Mouse (Mus musculus): ENCODE data around the gene Psmd1. TPM values are rescaled to one million over a fixed set of nuclear protein-coding genes. Genes with fewer than 3 reads are reported as not detected.

Gene Psmd1
- total and polyA plus RNA-seq, 3 experiments, result 57.9 to 155 (median 116) TPM

- no peaks in the 10 kb centered on the region for H3K27me3 ChIP-seq (ENCODE audit: control insufficient read depth in 1 of 2, insufficient read depth in 2 of 2, low read length in 2 of 2)
- H3K4me1 ChIP-seq (ENCODE audit: control insufficient read depth in 1 of 2, insufficient read depth in 2 of 2, low read length in 2 of 2), result peaks cover 16% of the 10 kb centered on the region in 2 experiments
- H3K4me3 ChIP-seq (ENCODE audit: control insufficient read depth in 1 of 2, insufficient read depth in 1 of 2, low read depth in 2 of 2, low read length in 2 of 2), result no peak overlapping the region
- no peaks in the 10 kb centered on the region; the same call in 1 of the 2 replicates for H3K79me2 ChIP-seq (ENCODE audit: control insufficient read depth, insufficient read depth, low read length, poor library complexity)
- no peak overlapping the region for H3K27ac ChIP-seq (ENCODE audit: control insufficient read depth, low read depth, low read length)
- TF ChIP-seq USF1 (IDR thresholded peaks at IDR 0.05; ENCODE audit: low read depth, low read length) (peak; percentile 53; the same call in 1 of the 2 replicates), RAD21 (IDR thresholded peaks at IDR 0.05; ENCODE audit: low read depth, low read length) (no peak)
- H3K36me3 ChIP-seq (ENCODE audit: control insufficient read depth in 1 of 2, insufficient read depth in 2 of 2, low read length in 2 of 2), result peaks cover 5 to 14% of the 10 kb centered on the region in 2 experiments; a peak in 3 of 4 replicates
- no peak for DNase-seq (ENCODE audit: low read depth, low spot score)
- H3K9ac ChIP-seq (ENCODE audit: control insufficient read depth, low read depth, low read length, poor library complexity, severe bottlenecking), result no peak overlapping the region
- H3K9me3 ChIP-seq (replicated peaks; ENCODE audit: insufficient read depth, low read length), result no peaks in the 10 kb centered on the region
Observed at GRCm38 (mm10) chr1:86156595-86156994, 92.4 kb downstream of the Psmd1 start.

- Histone ChIP-seq H3K27me3 (ENCODE audit: control insufficient read depth in 1 of 2, insufficient read depth in 2 of 2, low read length in 2 of 2) (no peaks in the 10 kb centered on the region), H3K9me3 (replicated peaks; ENCODE audit: insufficient read depth, low read length) (no peaks in the 10 kb centered on the region), H3K4me1 (ENCODE audit: control insufficient read depth in 1 of 2, insufficient read depth in 2 of 2, low read length in 2 of 2) (peaks cover 16% of the 10 kb centered on the region in 2 experiments), H3K4me3 (ENCODE audit: control insufficient read depth in 1 of 2, insufficient read depth in 1 of 2, low read depth in 2 of 2, low read length in 2 of 2) (no peak overlapping the region), H3K27ac (ENCODE audit: control insufficient read depth, low read depth, low read length) (peak overlapping the region; percentile 69), H3K79me2 (ENCODE audit: control insufficient read depth, insufficient read depth, low read length, poor library complexity) (no peaks in the 10 kb centered on the region), H3K36me3 (ENCODE audit: control insufficient read depth in 1 of 2, insufficient read depth in 2 of 2, low read length in 2 of 2) (peaks cover 5 to 11% of the 10 kb centered on the region in 2 experiments), H3K9ac (ENCODE audit: control insufficient read depth, low read depth, low read length, poor library complexity, severe bottlenecking) (no peak overlapping the region)
- no peak for DNase-seq (ENCODE audit: low read depth, low spot score)
- TF ChIP-seq USF2 (IDR thresholded peaks at IDR 0.05; ENCODE audit: borderline replicate concordance in 1 of 2, insufficient read depth in 1 of 2, low read depth in 1 of 2, low read length in 2 of 2) (no peak), KAT2A (conservative IDR thresholded peaks at IDR 0.05; ENCODE audit: low read depth, low read length) (no peak), TBP (IDR thresholded peaks at IDR 0.05; ENCODE audit: low read depth, low read length) (no peak), EP300 (IDR thresholded peaks at IDR 0.05; ENCODE audit: low read depth in 1 of 2, low read length in 2 of 2) (peak; percentile 31 to 74; a peak in 2 of 4 replicates), ELF1 (IDR thresholded peaks at IDR 0.05; ENCODE audit: low read depth, low read length) (no peak), GABPA (IDR thresholded peaks at IDR 0.05; ENCODE audit: low read depth, low read length) (no peak), GATA1 (IDR thresholded peaks at IDR 0.05; ENCODE audit: low read depth, low read length) (0 out of 2 replicates have a peak, but pooled peaks have one; percentile 25), RAD21 (IDR thresholded peaks at IDR 0.05; ENCODE audit: low read depth, low read length) (no peak), TCF12 (IDR thresholded peaks at IDR 0.05; ENCODE audit: low read depth, low read length) (peak; percentile 78; the same call in 1 of the 2 replicates), JUND (IDR thresholded peaks at IDR 0.05; ENCODE audit: low read depth, low read length) (no peak), BHLHE40 (IDR thresholded peaks at IDR 0.05; ENCODE audit: borderline replicate concordance, low read depth, low read length) (no peak), ETS1 (IDR thresholded peaks at IDR 0.05; ENCODE audit: low read depth, low read length) (peak; percentile 17; the same call in 1 of the 2 replicates)
Observed at GRCm38 (mm10) chr1:86160059-86160458, 95.9 kb downstream of the Psmd1 start.

GRCm38 (mm10) chr1:86160479-86160878 lies 96.3 kb downstream of the Psmd1 start:
- Histone ChIP-seq H3K9ac (ENCODE audit: control insufficient read depth, low read depth, low read length, poor library complexity, severe bottlenecking) (no peak overlapping the region), H3K79me2 (ENCODE audit: control insufficient read depth, insufficient read depth, low read length, poor library complexity) (no peaks in the 10 kb centered on the region), H3K4me1 (ENCODE audit: control insufficient read depth in 1 of 2, insufficient read depth in 2 of 2, low read length in 2 of 2) (peaks cover 12 to 13% of the 10 kb centered on the region in 2 experiments), H3K36me3 (ENCODE audit: control insufficient read depth in 1 of 2, insufficient read depth in 2 of 2, low read length in 2 of 2) (peaks cover 7 to 9% of the 10 kb centered on the region in 2 experiments; a peak in 3 of 4 replicates), H3K27ac (ENCODE audit: control insufficient read depth, low read depth, low read length) (peak overlapping the region; percentile 69), H3K4me3 (ENCODE audit: control insufficient read depth in 1 of 2, insufficient read depth in 1 of 2, low read depth in 2 of 2, low read length in 2 of 2) (no peak overlapping the region), H3K9me3 (replicated peaks; ENCODE audit: insufficient read depth, low read length) (no peaks in the 10 kb centered on the region), H3K27me3 (ENCODE audit: control insufficient read depth in 1 of 2, insufficient read depth in 2 of 2, low read length in 2 of 2) (no peaks in the 10 kb centered on the region)
- no peak for DNase-seq (ENCODE audit: low read depth, low spot score)
- TF ChIP-seq SMC3 (IDR thresholded peaks at IDR 0.05; ENCODE audit: low read depth, low read length), result no peak
- peak; percentile 44; the same call in 1 of the 2 replicates for TF ChIP-seq TCF12 (IDR thresholded peaks at IDR 0.05; ENCODE audit: low read depth, low read length)
- no peak for TF ChIP-seq MYC (IDR thresholded peaks at IDR 0.05; ENCODE audit: low read depth, low read length)
